Mouse (Mus musculus): ENCODE measurements around the gene Dennd2a. TPM values are rescaled to one million over a fixed set of nuclear protein-coding genes. Genes with fewer than 3 reads are reported as not detected.

Gene Dennd2a
- polyA plus RNA-seq, 1 experiment from 2014 or later = 1.5 TPM

GRCm38 (mm10) chr6:39537276-39537675 lies 20.4 kb downstream of the Dennd2a start:
- Histone ChIP-seq H3K4me1 (replicated peaks) (0 out of 2 replicates have a peak, but pooled peaks cover 6% of the 10 kb centered on the region), H3K27me3 (peaks cover 3% of the 10 kb centered on the region; the same call in 1 of the 2 replicates), H3K9ac (no peak overlapping the region), H3K4me2 (no peak overlapping the region), H3K36me3 (replicated peaks) (no peaks in the 10 kb centered on the region), H3K4me3 (replicated peaks) (no peak overlapping the region), H3K9me3 (replicated peaks) (no peaks in the 10 kb centered on the region), H3K27ac (replicated peaks) (no peak overlapping the region)
- no peak for ATAC-seq (ENCODE audit: insufficient read depth)
- WGBS (ENCODE audit: insufficient replicate concordance) = 68% methylated on average over 5 of the region's 5 CpGs

GRCm38 (mm10) chr6:39536621-39537020 lies 21.0 kb downstream of the Dennd2a start:
- ATAC-seq (ENCODE audit: insufficient read depth) = no peak
- 28% methylated on average over 1 of the region's 1 CpGs for WGBS (ENCODE audit: insufficient replicate concordance)

GRCm38 (mm10) chr6:39534944-39535343 lies 22.7 kb downstream of the Dennd2a start:
- 0 out of 2 replicates have a peak, but pooled peaks cover 6% of the 10 kb centered on the region for H3K4me1 ChIP-seq (replicated peaks)
- H3K9ac ChIP-seq = no peak overlapping the region
- H3K4me2 ChIP-seq = no peak overlapping the region
- H3K27ac ChIP-seq (replicated peaks) = no peak overlapping the region
- no peak overlapping the region for H3K4me3 ChIP-seq (replicated peaks)
- peaks cover 3% of the 10 kb centered on the region; the same call in 1 of the 2 replicates for H3K27me3 ChIP-seq
- no peaks in the 10 kb centered on the region for H3K9me3 ChIP-seq (replicated peaks)
- H3K36me3 ChIP-seq (replicated peaks) = no peaks in the 10 kb centered on the region
- ATAC-seq (ENCODE audit: insufficient read depth) = no peak

More at GRCm38 (mm10) chr6:39536621-39537020, 21.0 kb downstream of the Dennd2a start:
- Histone ChIP-seq H3K27me3 (peaks cover 3% of the 10 kb centered on the region; the same call in 1 of the 2 replicates), H3K9ac (no peak overlapping the region), H3K27ac (replicated peaks) (no peak overlapping the region), H3K4me3 (replicated peaks) (no peak overlapping the region), H3K9me3 (replicated peaks) (no peaks in the 10 kb centered on the region), H3K36me3 (replicated peaks) (no peaks in the 10 kb centered on the region), H3K4me1 (replicated peaks) (0 out of 2 replicates have a peak, but pooled peaks cover 6% of the 10 kb centered on the region), H3K4me2 (no peak overlapping the region)

GRCm38 (mm10) chr6:39528671-39529535 lies 28.8 kb downstream of the Dennd2a start:
- no peak overlapping the region for H3K4me2 ChIP-seq
- H3K9me3 ChIP-seq (replicated peaks) = no peaks in the 10 kb centered on the region
- ATAC-seq (ENCODE audit: insufficient read depth) = no peak
- H3K9ac ChIP-seq = no peak overlapping the region
- H3K36me3 ChIP-seq (replicated peaks) = no peaks in the 10 kb centered on the region
- WGBS (ENCODE audit: insufficient replicate concordance) = 44% methylated on average over 12 of the region's 12 CpGs
- H3K4me1 ChIP-seq (replicated peaks) = peaks cover 9% of the 10 kb centered on the region; the same call in 1 of the 2 replicates
- no peaks in the 10 kb centered on the region for H3K27me3 ChIP-seq
- no peak overlapping the region for H3K27ac ChIP-seq (replicated peaks)
- H3K4me3 ChIP-seq (replicated peaks) = no peak overlapping the region

- 47% methylated on average over 4 of the region's 4 CpGs for WGBS (ENCODE audit: insufficient replicate concordance)
- Histone ChIP-seq H3K4me2 (no peak overlapping the region), H3K27ac (replicated peaks) (no peak overlapping the region), H3K4me1 (replicated peaks) (peaks cover 9% of the 10 kb centered on the region; the same call in 1 of the 2 replicates), H3K9me3 (replicated peaks) (no peaks in the 10 kb centered on the region), H3K9ac (no peak overlapping the region), H3K36me3 (replicated peaks) (no peaks in the 10 kb centered on the region), H3K4me3 (replicated peaks) (no peak overlapping the region), H3K27me3 (no peaks in the 10 kb centered on the region)
- no peak for ATAC-seq (ENCODE audit: insufficient read depth)
Observed at GRCm38 (mm10) chr6:39527811-39528210, 29.9 kb downstream of the Dennd2a start.

- Histone ChIP-seq H3K36me3 (replicated peaks) (no peaks in the 10 kb centered on the region), H3K4me1 (replicated peaks) (peaks cover 9% of the 10 kb centered on the region; the same call in 1 of the 2 replicates), H3K9ac (no peak overlapping the region), H3K9me3 (replicated peaks) (no peaks in the 10 kb centered on the region), H3K27me3 (no peaks in the 10 kb centered on the region), H3K4me2 (no peak overlapping the region), H3K4me3 (replicated peaks) (no peak overlapping the region), H3K27ac (replicated peaks) (no peak overlapping the region)
- ATAC-seq (ENCODE audit: insufficient read depth) = no peak
- 61% methylated on average over 7 of the region's 7 CpGs for WGBS (ENCODE audit: insufficient replicate concordance)
Observed at GRCm38 (mm10) chr6:39527337-39527784, 30.3 kb downstream of the Dennd2a start.

GRCm38 (mm10) chr6:39526797-39527196 lies 30.9 kb downstream of the Dennd2a start:
- Histone ChIP-seq H3K27me3 (no peaks in the 10 kb centered on the region), H3K4me3 (replicated peaks) (no peak overlapping the region), H3K4me2 (no peak overlapping the region), H3K36me3 (replicated peaks) (no peaks in the 10 kb centered on the region), H3K9me3 (replicated peaks) (no peaks in the 10 kb centered on the region), H3K9ac (no peak overlapping the region), H3K27ac (replicated peaks) (no peak overlapping the region), H3K4me1 (replicated peaks) (peaks cover 9% of the 10 kb centered on the region; the same call in 1 of the 2 replicates)
- ATAC-seq (ENCODE audit: insufficient read depth) = no peak
- 28% methylated on average over 8 of the region's 10 CpGs for WGBS (ENCODE audit: insufficient replicate concordance)

GRCm38 (mm10) chr6:39523161-39523560 lies 34.5 kb downstream of the Dennd2a start:
- H3K36me3 ChIP-seq (replicated peaks) = no peaks in the 10 kb centered on the region
- ATAC-seq (ENCODE audit: insufficient read depth) = no peak
- H3K27ac ChIP-seq (replicated peaks) = no peak overlapping the region
- no peak overlapping the region for H3K4me2 ChIP-seq
- no peaks in the 10 kb centered on the region for H3K9me3 ChIP-seq (replicated peaks)
- WGBS (ENCODE audit: insufficient replicate concordance) = 77% methylated on average over 13 of the region's 13 CpGs
- no peak overlapping the region for H3K9ac ChIP-seq
- H3K4me1 ChIP-seq (replicated peaks) = no peaks in the 10 kb centered on the region
- no peak overlapping the region for H3K4me3 ChIP-seq (replicated peaks)
- H3K27me3 ChIP-seq = no peaks in the 10 kb centered on the region

GRCm38 (mm10) chr6:39522425-39522824 lies 35.2 kb downstream of the Dennd2a start:
- no peak for ATAC-seq (ENCODE audit: insufficient read depth)
- Histone ChIP-seq H3K4me3 (replicated peaks) (no peak overlapping the region), H3K9ac (no peak overlapping the region), H3K4me2 (no peak overlapping the region), H3K27ac (replicated peaks) (no peak overlapping the region), H3K36me3 (replicated peaks) (no peaks in the 10 kb centered on the region), H3K4me1 (replicated peaks) (no peaks in the 10 kb centered on the region), H3K27me3 (no peaks in the 10 kb centered on the region), H3K9me3 (replicated peaks) (no peaks in the 10 kb centered on the region)
- WGBS (ENCODE audit: insufficient replicate concordance) = 37% methylated on average over 5 of the region's 5 CpGs

GRCm38 (mm10) chr6:39515739-39516131 lies 41.9 kb downstream of the Dennd2a start:
- no peak overlapping the region for H3K9ac ChIP-seq
- H3K4me2 ChIP-seq = no peak overlapping the region
- no peaks in the 10 kb centered on the region for H3K4me1 ChIP-seq (replicated peaks)
- no peak overlapping the region for H3K4me3 ChIP-seq (replicated peaks)
- 27% methylated on average over 6 of the region's 6 CpGs for WGBS (ENCODE audit: insufficient replicate concordance)
- H3K36me3 ChIP-seq (replicated peaks) = no peaks in the 10 kb centered on the region
- H3K27me3 ChIP-seq = no peaks in the 10 kb centered on the region
- ATAC-seq (ENCODE audit: insufficient read depth) = no peak
- H3K9me3 ChIP-seq (replicated peaks) = no peaks in the 10 kb centered on the region
- no peak overlapping the region for H3K27ac ChIP-seq (replicated peaks)

GRCm38 (mm10) chr6:39515040-39515738 lies 42.5 kb downstream of the Dennd2a start:
- no peaks in the 10 kb centered on the region for H3K4me1 ChIP-seq (replicated peaks)
- H3K27ac ChIP-seq (replicated peaks) = no peak overlapping the region
- H3K9me3 ChIP-seq (replicated peaks) = no peaks in the 10 kb centered on the region
- no peak for ATAC-seq (ENCODE audit: insufficient read depth)
- H3K36me3 ChIP-seq (replicated peaks) = no peaks in the 10 kb centered on the region
- H3K27me3 ChIP-seq = no peaks in the 10 kb centered on the region
- 32% methylated on average over 11 of the region's 11 CpGs for WGBS (ENCODE audit: insufficient replicate concordance)
- no peak overlapping the region for H3K4me3 ChIP-seq (replicated peaks)
- no peak overlapping the region for H3K4me2 ChIP-seq
- H3K9ac ChIP-seq = no peak overlapping the region

Measured in liver, embryonic 15.5 days (tissue).